In genomic region chr13:55418004-55418403, GRCm38 (mm10) we compare ENCODE assay signal across 9 mouse cellular contexts. TPM values are rescaled to one million over a fixed set of nuclear protein-coding genes. Genes with fewer than 3 reads are reported as not detected.
DNase-seq lines count a peak whose midpoint lies in the region; ATAC-seq lines count a peak whose summit lies in the region.
"Had no signal": no experiment of that assay in that cellular context is flagged by ENCODE, and none has a peak within 500 bp of the region (broad histone marks: within the 10 kb centered on the region; RNA-seq: fewer than 3 reads in every experiment).

No protein-coding gene starts in this region.

- H3K4me3 ChIP-seq in heart, embryonic 16.5 days (ENCODE audit: low read length) = no peak overlapping the region
- no peak overlapping the region for H3K4me3 ChIP-seq in liver, embryonic 13.5 days (replicated peaks)
- H3K4me3 ChIP-seq in stomach, embryonic 15.5 days (replicated peaks) = no peak overlapping the region
- H3K4me3 ChIP-seq: erythroblast, embryonic 14.5 days had no signal

- no peaks in the 10 kb centered on the region for H3K36me3 ChIP-seq in heart, embryonic 16.5 days (ENCODE audit: control insufficient read depth, insufficient read depth)
- no peaks in the 10 kb centered on the region for H3K36me3 ChIP-seq in liver, embryonic 13.5 days
- no peaks in the 10 kb centered on the region for H3K36me3 ChIP-seq in stomach, embryonic 15.5 days

- peak; percentile 87 for DNase-seq in CD4-positive helper T cell, adult 2 months (ENCODE audit: low read depth, low spot score)
- DNase-seq in brain, adult 2 months (ENCODE audit: low read depth, low spot score) = peak; percentile 86
- DNase-seq in kidney, postnatal 25 days = peak; percentile 89 to 92
- peak; percentile 59 for DNase-seq in liver, embryonic 13.5 days
- peak; percentile 86 for DNase-seq in neural tube, embryonic 10.5 days (ENCODE audit: extremely low spot score, low spot score)

- 11% methylated on average over 12 of the region's 12 CpGs for WGBS in heart, embryonic 16.5 days
- 8% methylated on average over 12 of the region's 12 CpGs for WGBS in liver, embryonic 13.5 days (ENCODE audit: insufficient replicate concordance)
- 11% methylated on average over 12 of the region's 12 CpGs for WGBS in stomach, embryonic 15.5 days

- no peak overlapping the region for H3K9ac ChIP-seq in heart, embryonic 16.5 days (ENCODE audit: low read length)
- no peak overlapping the region for H3K9ac ChIP-seq in liver, embryonic 13.5 days
- no peak overlapping the region for H3K9ac ChIP-seq in stomach, embryonic 15.5 days

- H3K27me3 ChIP-seq in heart, embryonic 16.5 days (ENCODE audit: control insufficient read depth, insufficient read depth, low read length) = peaks cover 76% of the 10 kb centered on the region
- peaks cover 84% of the 10 kb centered on the region for H3K27me3 ChIP-seq in liver, embryonic 13.5 days
- peaks cover 44% of the 10 kb centered on the region for H3K27me3 ChIP-seq in stomach, embryonic 15.5 days (replicated peaks)

- H3K4me1 ChIP-seq in heart, embryonic 16.5 days (ENCODE audit: control insufficient read depth, insufficient read depth, low read length) = peaks cover 11% of the 10 kb centered on the region; the same call in 1 of the 2 replicates
- H3K4me1 ChIP-seq in liver, embryonic 13.5 days (replicated peaks) = peaks cover 38% of the 10 kb centered on the region
- H3K4me1 ChIP-seq in stomach, embryonic 15.5 days = peaks cover 11% of the 10 kb centered on the region; the same call in 1 of the 2 replicates

- H3K27ac ChIP-seq in heart, embryonic 16.5 days (ENCODE audit: low read length) = no peak overlapping the region
- no peak overlapping the region for H3K27ac ChIP-seq in liver, embryonic 13.5 days
- no peak overlapping the region for H3K27ac ChIP-seq in stomach, embryonic 15.5 days

- H3K9me3 ChIP-seq in heart, embryonic 16.5 days (replicated peaks; ENCODE audit: control insufficient read depth, low read length) = no peaks in the 10 kb centered on the region
- H3K9me3 ChIP-seq in liver, embryonic 13.5 days (replicated peaks) = no peaks in the 10 kb centered on the region
- no peaks in the 10 kb centered on the region for H3K9me3 ChIP-seq in stomach, embryonic 15.5 days

- peak; percentile 83 for ATAC-seq in erythroblast, adult 5-6 weeks (replicated peaks; ENCODE audit: low FRiP score, poor library complexity, severe bottlenecking)
- ATAC-seq in heart, embryonic 16.5 days (replicated peaks; ENCODE audit: extremely low read depth, insufficient read depth, low FRiP score) = peak; percentile 71
- peak; percentile 64 for ATAC-seq in liver, embryonic 13.5 days (ENCODE audit: low read depth)
- peak; percentile 59; the same call in 1 of the 2 replicates for ATAC-seq in stomach, embryonic 15.5 days (ENCODE audit: insufficient read depth, low FRiP score, low read depth)

- H3K4me2 ChIP-seq in heart, embryonic 16.5 days (ENCODE audit: low read depth, low read length) = no peak overlapping the region
- H3K4me2 ChIP-seq in liver, embryonic 13.5 days = no peak overlapping the region
- H3K4me2 ChIP-seq in stomach, embryonic 15.5 days = peak overlapping the region; percentile 16; the same call in 1 of the 2 replicates

RNA-seq across cellular contexts. Expression of gene Pfn3, which starts 3.0 kb away (rescaled TPM):
- not detected in 2 replicates for total RNA-seq in erythroblast, adult 5-6 weeks (2015; ENCODE audit: low replicate concordance)
- not detected in 2 replicates for total RNA-seq in erythroblast, adult 5-6 weeks (2017; ENCODE audit: low replicate concordance)
- polyA plus RNA-seq in heart, embryonic 16.5 days (2015; fragmentation: Nextera tagmentation; extraction: Ambion mirVana) = not detected in 2 replicates
- polyA plus RNA-seq in liver, embryonic 13.5 days (2015; fragmentation: Nextera tagmentation; extraction: Ambion mirVana) = not detected in 2 replicates
- not detected in 2 replicates for polyA plus RNA-seq in stomach, embryonic 15.5 days (2015; fragmentation: Nextera tagmentation; extraction: Ambion mirVana)
- polyA plus RNA-seq: erythroblast, embryonic 14.5 days had no signal

RNA-seq across cellular contexts. Expression of gene F12, which starts 8.6 kb away (rescaled TPM):
- not detected in 2 replicates for total RNA-seq in erythroblast, adult 5-6 weeks (2015; ENCODE audit: low replicate concordance)
- total RNA-seq in erythroblast, adult 5-6 weeks (2017; ENCODE audit: low replicate concordance) = not detected in 2 replicates
- 0.25 TPM in 1 of 2 replicates, not detected in the other for polyA plus RNA-seq in heart, embryonic 16.5 days (2015; fragmentation: Nextera tagmentation; extraction: Ambion mirVana)
- polyA plus RNA-seq in liver, embryonic 13.5 days (2015; fragmentation: Nextera tagmentation; extraction: Ambion mirVana) = 56.5 and 59.8 TPM in 2 replicates
- polyA plus RNA-seq in stomach, embryonic 15.5 days (2015; fragmentation: Nextera tagmentation; extraction: Ambion mirVana) = 2.5 and 6.8 TPM in 2 replicates

RNA-seq across cellular contexts. Expression of gene Slc34a1, which starts 20.0 kb away (rescaled TPM):
- not detected in 2 replicates for total RNA-seq in erythroblast, adult 5-6 weeks (2015; ENCODE audit: low replicate concordance)
- not detected in 2 replicates for total RNA-seq in erythroblast, adult 5-6 weeks (2017; ENCODE audit: low replicate concordance)
- not detected in 2 replicates for polyA plus RNA-seq in heart, embryonic 16.5 days (2015; fragmentation: Nextera tagmentation; extraction: Ambion mirVana)
- polyA plus RNA-seq in liver, embryonic 13.5 days (2015; fragmentation: Nextera tagmentation; extraction: Ambion mirVana) = not detected in 2 replicates
- 0.06 and 0.17 TPM in 2 replicates for polyA plus RNA-seq in stomach, embryonic 15.5 days (2015; fragmentation: Nextera tagmentation; extraction: Ambion mirVana)
- polyA plus RNA-seq: erythroblast, embryonic 14.5 days had no signal

RNA-seq across cellular contexts. Expression of gene Grk6, which starts 26.9 kb away (rescaled TPM):
- total RNA-seq in erythroblast, adult 5-6 weeks (2015; ENCODE audit: low replicate concordance) = 24.2 and 25.2 TPM in 2 replicates
- 33.4 and 38.2 TPM in 2 replicates for total RNA-seq in erythroblast, adult 5-6 weeks (2017; ENCODE audit: low replicate concordance)
- polyA plus RNA-seq in heart, embryonic 16.5 days (2015; fragmentation: Nextera tagmentation; extraction: Ambion mirVana) = 11.4 and 19.4 TPM in 2 replicates
- 23.7 and 25.2 TPM in 2 replicates for polyA plus RNA-seq in liver, embryonic 13.5 days (2015; fragmentation: Nextera tagmentation; extraction: Ambion mirVana)
- 39.1 and 40.7 TPM in 2 replicates for polyA plus RNA-seq in stomach, embryonic 15.5 days (2015; fragmentation: Nextera tagmentation; extraction: Ambion mirVana)

RNA-seq across cellular contexts. Expression of gene Prr7, which starts 46.1 kb away (rescaled TPM):
- not detected in 2 replicates for total RNA-seq in erythroblast, adult 5-6 weeks (2015; ENCODE audit: low replicate concordance)
- total RNA-seq in erythroblast, adult 5-6 weeks (2017; ENCODE audit: low replicate concordance) = not detected in 2 replicates
- polyA plus RNA-seq in heart, embryonic 16.5 days (2015; fragmentation: Nextera tagmentation; extraction: Ambion mirVana) = 0.25 and 0.28 TPM in 2 replicates
- polyA plus RNA-seq in liver, embryonic 13.5 days (2015; fragmentation: Nextera tagmentation; extraction: Ambion mirVana) = not detected in 2 replicates
- 0.72 and 0.85 TPM in 2 replicates for polyA plus RNA-seq in stomach, embryonic 15.5 days (2015; fragmentation: Nextera tagmentation; extraction: Ambion mirVana)
